Mouse (Mus musculus): Measurements from ENCODE around the gene Col4a3bp.

The Col4a3bp gene

GRCm38 (mm10) chr13:96542901-96543891 lies 778 bp downstream of the Col4a3bp start:
- DNase-seq = peak in 1 of 2 experiments; percentile 74

- DNase-seq = no peak
Observed at GRCm38 (mm10) chr13:96544506-96544905, 2.1 kb downstream of the Col4a3bp start.

GRCm38 (mm10) chr13:96547250-96547649 lies 4.8 kb downstream of the Col4a3bp start:
- DNase-seq = no peak

- DNase-seq = no peak
Observed at GRCm38 (mm10) chr13:96547941-96548340, 5.5 kb downstream of the Col4a3bp start.

DNA sequence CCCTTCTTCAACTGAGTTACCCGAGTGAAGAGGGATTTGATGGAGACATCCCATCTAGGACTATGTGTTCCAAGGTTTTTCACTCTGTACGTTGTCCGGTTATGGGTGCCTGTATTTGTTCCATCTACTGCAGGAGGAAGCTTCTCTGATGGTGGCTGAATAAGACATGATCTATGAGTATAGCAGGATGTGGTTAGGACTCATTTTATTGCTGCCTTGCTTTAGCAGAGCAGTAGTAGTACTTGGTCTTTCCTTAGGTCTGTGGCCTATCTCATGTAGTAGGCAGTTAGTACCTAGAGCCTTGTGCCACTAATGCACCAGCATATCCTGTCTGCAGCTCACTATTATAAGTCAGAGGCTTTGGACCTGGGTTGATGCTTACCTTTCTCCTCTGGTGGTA lies 12.7 kb downstream of the Col4a3bp start:
- DNase-seq = no peak

DNA sequence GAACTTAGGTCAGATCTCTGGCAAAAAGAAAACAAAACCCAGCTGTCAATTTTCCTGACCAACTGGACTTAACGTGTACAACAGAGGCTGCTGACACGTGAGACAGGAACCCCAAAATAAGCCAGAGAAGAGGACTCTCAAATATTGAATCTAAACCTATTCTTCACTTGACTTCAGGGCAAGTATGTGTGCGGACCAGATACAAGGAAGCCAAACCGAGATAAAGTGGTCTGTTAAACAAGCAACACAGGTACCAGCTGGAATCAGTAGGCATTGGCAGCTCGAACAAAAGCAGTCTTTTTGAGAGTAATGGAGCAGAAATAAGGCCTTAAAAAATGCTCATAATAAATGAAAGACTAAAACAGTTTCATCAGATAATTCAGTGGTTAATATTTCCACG lies 25.6 kb downstream of the Col4a3bp start:
- no peak for DNase-seq

DNA sequence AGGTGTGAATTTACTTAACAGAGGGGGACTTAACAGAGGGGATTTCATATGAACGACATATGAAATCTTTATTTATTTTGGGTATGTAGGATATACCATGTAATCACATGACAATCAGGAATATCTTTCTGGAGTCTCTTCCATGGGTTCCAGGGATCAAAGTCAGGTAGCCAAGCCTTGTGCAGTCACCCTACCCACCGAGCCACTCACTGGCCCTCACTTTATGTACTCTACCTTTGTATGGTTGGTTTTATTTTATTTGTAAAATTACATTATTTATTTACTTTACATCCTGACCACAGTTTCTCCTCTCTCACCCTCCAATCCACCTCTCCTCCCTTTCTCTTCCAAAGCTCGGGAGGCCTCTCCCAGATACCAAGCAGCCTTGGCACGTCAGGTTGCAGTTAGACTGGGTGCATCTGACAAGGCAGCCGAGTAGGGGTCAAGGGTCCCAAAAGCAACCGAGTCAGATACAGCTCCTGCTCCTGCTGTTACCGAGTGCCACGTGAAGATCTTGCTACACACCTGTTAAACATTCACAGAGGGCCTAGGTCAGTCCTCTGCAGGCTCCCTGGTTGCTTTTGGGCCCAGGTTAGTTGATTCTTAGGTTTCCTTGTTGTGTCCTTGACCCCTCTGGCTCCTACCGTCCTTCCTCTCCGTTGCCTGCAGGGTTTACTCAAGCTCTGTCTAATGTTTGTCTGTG lies 28.0 kb downstream of the Col4a3bp start:
- no peak for DNase-seq

- DNase-seq = no peak
Observed at GRCm38 (mm10) chr13:96571016-96571361, 28.6 kb downstream of the Col4a3bp start.

GRCm38 (mm10) chr13:96574170-96574569 lies 31.8 kb downstream of the Col4a3bp start:
- DNase-seq = no peak

DNA sequence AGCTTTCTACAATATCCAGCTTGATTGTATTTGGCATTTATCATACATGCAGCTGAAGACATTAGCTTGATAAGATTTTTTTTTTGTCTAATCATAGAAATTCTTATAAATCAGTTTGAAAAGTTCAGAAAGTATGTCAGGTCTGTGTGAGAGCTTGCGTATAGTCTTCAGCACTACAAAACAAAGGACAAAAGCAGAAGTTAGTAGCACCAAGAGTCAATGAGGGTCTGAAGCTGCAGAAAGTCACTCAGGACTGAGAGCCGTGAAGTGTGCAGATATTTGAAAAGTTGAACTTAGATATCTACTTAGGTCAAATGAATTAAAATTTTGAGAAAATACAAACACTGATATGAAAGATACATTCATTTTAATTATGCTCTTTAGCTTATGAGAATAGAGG lies 36.7 kb downstream of the Col4a3bp start:
- DNase-seq = no peak

- no peak for DNase-seq
Observed at GRCm38 (mm10) chr13:96579979-96580378, 37.6 kb downstream of the Col4a3bp start.

DNA sequence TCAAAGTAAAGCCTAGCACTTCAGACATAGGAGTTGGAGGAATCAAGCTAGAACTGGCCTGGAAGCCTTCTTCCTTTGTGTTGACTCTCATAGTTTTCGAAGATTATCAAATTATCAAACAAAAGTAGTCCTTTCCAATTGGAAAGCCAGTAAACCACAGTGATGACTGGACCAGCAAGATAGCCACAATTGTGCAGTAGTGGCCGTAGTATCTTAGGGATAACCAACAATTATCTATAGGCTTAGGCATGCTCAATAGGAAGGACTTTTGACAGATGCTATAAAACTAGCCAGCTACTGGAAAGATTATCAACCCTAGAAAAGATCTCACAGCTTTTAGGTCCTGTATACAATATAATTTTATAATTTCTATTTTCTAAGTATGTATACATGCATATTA lies 41.8 kb downstream of the Col4a3bp start:
- no peak for DNase-seq

DNA sequence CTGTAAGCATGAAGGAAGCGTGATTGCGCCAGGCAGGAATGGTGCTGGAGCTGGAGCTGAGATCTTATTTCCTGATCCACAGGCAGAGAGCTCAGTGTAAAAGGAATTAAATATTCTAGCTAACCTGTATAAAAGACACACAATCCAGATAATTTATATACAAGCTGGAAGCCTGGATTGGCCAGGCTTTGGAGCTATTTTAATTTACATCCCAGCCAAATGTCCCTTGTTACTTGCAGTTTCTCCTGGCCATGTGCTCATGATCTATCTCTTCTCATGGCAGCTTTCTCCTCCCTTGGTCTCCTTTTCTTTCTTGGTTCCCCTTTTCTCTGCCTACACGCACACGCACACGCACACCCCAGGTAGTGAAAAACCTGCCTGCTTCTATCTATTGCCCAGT lies 44.1 kb downstream of the Col4a3bp start:
- DNase-seq = no peak

GRCm38 (mm10) chr13:96588642-96589041 lies 46.2 kb downstream of the Col4a3bp start:
- no peak for DNase-seq

GRCm38 (mm10) chr13:96593621-96594020 lies 51.2 kb downstream of the Col4a3bp start:
- peak in 1 of 2 experiments; percentile 23 for DNase-seq

GRCm38 (mm10) chr13:96594070-96594469 lies 51.7 kb downstream of the Col4a3bp start:
- DNase-seq = no peak

GRCm38 (mm10) chr13:96599182-96599581 lies 56.8 kb downstream of the Col4a3bp start:
- DNase-seq = no peak

DNA sequence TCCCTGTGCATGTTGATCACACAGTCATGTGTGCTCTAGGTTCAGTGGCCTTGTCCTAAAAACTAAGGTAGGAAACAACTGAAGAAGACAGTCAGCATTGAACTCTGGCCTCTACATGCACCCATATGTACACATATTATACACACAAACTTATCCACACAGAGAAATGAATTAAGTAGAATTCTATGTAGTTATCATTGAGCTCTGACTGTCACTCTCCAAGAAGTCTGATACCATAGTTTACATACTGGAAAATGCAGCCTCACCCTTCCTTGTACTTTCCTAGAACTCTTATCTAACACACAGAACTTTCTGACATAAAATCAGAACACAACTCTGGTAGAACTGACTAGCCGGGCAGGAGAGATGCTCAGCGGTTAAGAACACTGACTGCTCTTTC lies 61.8 kb downstream of the Col4a3bp start:
- DNase-seq = no peak

GRCm38 (mm10) chr13:96614615-96615014 lies 72.2 kb downstream of the Col4a3bp start:
- no peak for DNase-seq

- DNase-seq = no peak
Observed at GRCm38 (mm10) chr13:96620891-96621290, 78.5 kb downstream of the Col4a3bp start.

DNA sequence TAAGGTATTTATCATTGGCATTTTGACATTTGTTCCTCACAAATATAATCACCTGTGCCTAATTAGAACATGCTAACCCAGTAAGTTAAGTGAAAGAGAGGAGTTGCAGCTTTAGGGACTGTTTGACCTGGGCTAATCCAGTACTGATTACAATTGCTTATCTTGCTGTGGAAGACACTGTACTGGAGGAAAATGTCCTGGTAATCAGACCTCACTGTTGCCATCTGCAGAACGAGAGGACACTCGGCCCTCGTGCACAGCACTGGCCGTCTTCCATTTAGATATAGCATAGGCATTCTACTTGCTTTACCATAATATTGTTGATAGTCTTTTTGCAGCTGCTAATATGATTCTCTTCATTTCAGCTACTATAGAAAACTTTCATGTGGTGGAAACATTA lies 88.0 kb downstream of the Col4a3bp start:
- no peak for DNase-seq

GRCm38 (mm10) chr13:96644168-96644567 lies 101.8 kb downstream of the Col4a3bp start:
- DNase-seq = no peak

- no peak for DNase-seq
Observed at GRCm38 (mm10) chr13:96645822-96646221, 103.4 kb downstream of the Col4a3bp start.

- DNase-seq = no peak
Observed at GRCm38 (mm10) chr13:96653041-96653440, 110.6 kb downstream of the Col4a3bp start.

All from cerebellum, postnatal 25 days (tissue).